Mouse (Mus musculus): ENCODE measurements around the gene Mpp2.

DNA sequence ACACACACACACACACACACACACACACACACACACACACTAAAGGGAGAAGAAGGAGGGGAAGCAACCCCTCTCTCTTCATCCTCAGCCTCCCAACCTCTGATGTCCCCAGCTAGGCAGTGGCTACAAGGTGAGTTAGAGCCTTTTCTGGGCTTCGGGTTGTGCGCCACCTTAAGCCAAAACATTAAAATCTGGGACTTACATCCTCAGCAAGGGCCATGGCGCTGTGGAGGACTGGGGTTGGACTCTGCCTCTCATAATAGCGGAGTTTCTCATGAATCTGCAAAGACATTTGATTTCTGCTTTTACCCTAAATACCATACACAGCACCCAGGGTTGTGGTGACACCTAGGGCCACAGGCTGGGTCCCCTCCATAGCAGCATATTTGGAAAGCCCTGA lies 63.4 kb downstream of the Mpp2 start:
- TF ChIP-seq POLR2A (IDR thresholded peaks at IDR 0.05; ENCODE audit: borderline replicate concordance, low read depth, low read length) (no peak), CTCF (IDR thresholded peaks at IDR 0.05; ENCODE audit: low read depth, low read length) (no peak)
